Mouse (Mus musculus): ENCODE measurements at regions not wholly inside any gene's neighbourhood (a gene's known extent, or its start where the extent isn't known, plus 50 kb on each side); places are given as distances from the start of the nearest gene placed in this dataset.
A peak's percentile ranks its signal among the peaks of the same experiment; 100 is the strongest.

GRCm38 (mm10) chr1:184279263-184279662 is 245.2 kb upstream of the 1700056E22Rik start:
- peak in 1 of 2 experiments; percentile 2 for DNase-seq

- no peak for DNase-seq
These were observed 242.9 kb upstream of the 1700056E22Rik start for GRCm38 (mm10) chr1:184277001-184277400.

DNA sequence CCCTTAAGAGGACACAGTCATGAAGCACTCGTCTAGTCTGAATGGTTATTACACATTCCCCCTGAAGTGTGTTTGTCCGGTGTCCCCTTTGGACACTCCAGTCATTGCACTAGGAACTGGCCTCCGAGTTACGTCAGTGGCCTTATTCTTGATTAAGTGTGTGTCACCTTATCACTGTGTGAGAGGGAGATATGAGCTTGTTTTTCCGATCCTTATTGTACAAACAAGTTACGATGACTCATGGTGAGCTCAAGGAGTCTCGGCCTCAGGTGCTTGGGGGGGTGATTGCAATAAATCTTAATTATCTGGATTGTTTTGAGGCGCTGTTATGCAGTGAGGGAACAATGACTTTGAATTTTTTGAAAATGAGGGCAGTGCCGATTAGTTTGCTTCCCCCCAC is 241.8 kb upstream of the 1700056E22Rik start:
- peak in 1 of 2 experiments; percentile 11 for DNase-seq

DNA sequence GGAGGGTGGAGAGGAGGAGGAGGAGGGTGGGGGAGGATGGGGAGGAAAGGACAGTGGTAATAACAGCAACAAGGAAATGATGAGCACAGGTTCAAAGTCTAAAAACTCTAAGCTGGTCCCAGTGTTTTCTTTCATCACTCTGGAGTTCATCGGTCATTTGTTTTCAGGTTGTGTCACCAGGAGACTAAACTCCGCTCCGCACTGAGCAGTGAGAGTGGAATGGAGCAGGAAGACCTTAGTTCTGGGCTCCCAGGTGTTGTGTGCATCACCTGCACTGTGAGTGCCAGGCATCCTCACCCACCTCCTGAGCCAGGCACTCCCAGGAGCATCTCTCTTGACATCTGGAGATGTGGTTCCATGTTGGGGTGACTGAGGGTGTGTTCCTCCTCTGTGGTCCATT is 241.3 kb upstream of the 1700056E22Rik start:
- no peak for DNase-seq

- no peak for DNase-seq
These were observed 240.6 kb upstream of the 1700056E22Rik start for GRCm38 (mm10) chr1:184274704-184275103.

- no peak for DNase-seq
These were observed 239.6 kb upstream of the 1700056E22Rik start for GRCm38 (mm10) chr1:184273722-184274121.

- DNase-seq, result no peak
These were observed 237.2 kb upstream of the 1700056E22Rik start for GRCm38 (mm10) chr1:184271254-184271653.

- peak; percentile 23 to 37 for DNase-seq
These were observed 231.9 kb upstream of the 1700056E22Rik start for GRCm38 (mm10) chr1:184266051-184266450.

DNA sequence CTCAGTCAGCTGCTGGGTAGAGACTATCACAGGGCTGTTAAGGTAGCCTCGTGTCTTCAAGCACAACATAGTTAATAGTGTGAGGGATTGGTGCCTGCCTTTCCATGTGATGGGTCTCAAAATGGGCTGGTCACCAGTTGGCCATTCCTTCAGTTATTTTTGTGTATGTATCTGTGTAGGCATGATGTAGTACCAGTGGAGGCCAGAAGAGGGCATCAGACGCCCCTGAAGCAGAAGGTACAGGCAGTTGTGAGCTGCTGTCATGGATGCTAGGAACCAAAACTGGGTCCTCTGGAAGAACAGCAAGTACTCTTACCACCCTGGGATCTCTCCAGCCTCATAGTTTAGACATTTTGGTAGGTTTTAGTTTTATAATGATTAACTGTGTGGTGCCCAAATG is 228.9 kb upstream of the 1700056E22Rik start:
- DNase-seq, result peak in 1 of 2 experiments; percentile 12

- DNase-seq, result no peak
These were observed 227.3 kb upstream of the 1700056E22Rik start for GRCm38 (mm10) chr1:184261385-184261727.

DNA sequence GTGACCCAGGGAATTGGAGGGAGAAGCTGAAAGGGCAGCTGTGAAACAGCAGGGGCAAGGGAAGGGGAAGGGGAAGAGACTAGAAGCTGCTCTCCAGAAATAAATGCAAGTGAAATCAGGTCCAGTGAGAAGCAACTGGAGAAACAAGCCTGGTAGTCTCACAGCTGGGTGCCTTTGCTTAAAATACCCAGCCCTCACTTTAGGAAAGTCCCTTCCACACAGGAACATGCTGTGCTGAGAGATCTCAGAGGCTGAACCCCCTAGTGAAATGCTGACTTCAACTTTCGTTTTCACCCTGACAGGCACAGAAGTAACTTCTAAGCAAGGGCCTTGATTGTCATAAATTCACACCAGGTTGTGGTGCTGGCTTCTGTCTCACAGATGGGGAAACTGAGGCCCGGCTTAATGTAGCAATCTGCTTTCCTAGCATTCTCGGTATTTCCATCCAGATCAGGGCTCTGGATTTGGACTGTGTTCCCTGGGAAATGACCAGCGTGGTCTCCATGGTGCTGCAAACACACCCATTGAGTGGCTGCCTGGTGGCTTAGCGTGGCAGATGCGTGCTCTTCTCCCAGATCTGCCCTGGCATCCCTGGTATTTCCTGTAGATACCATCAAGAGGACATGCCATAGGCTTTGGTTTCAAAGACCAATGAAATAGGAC is 226.8 kb upstream of the 1700056E22Rik start:
- DNase-seq, result no peak

DNA sequence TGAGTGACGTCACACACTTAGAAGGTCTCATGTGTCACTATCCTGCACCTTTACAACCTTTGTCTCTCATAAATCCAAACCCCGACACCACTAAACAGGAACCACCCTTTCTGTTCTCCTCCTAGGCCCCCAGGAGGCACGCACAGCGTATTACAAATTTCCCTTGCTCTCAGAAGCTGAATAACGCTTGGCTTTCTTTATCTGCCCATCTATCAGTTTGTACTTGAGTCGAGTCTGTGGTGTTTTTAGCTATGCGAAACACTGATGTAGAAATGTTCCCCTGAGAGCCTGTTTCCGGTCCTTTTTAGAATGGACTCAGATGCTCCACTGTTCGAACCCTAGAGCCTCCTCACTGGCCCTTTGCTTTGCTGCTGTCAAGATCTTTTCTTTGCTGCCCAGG is 225.8 kb upstream of the 1700056E22Rik start:
- DNase-seq, result no peak

GRCm38 (mm10) chr1:184257356-184257755 is 223.3 kb upstream of the 1700056E22Rik start:
- no peak for DNase-seq

DNA sequence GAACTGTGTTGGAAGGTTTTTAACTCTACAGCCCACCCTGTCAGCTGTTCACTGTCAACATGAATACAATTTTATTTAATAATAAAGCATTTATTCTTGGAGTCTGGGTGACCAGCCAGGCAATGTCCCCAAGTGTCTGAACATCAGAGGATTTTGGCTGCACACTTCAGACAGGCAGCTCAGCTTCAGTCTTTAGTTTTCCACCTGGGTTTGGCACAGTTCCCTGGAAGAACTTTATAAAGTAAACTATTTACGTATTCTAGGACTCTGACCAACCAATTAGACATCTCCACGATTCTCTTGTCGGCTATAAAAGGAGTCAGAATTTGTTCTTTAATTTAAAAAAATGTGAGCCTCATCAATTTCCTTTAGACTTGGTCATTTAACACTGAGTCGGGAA is 220.8 kb upstream of the 1700056E22Rik start:
- DNase-seq, result no peak

- DNase-seq, result no peak
These were observed 210.8 kb upstream of the 1700056E22Rik start for GRCm38 (mm10) chr1:184244730-184245488.

- no peak for DNase-seq
These were observed 210.2 kb upstream of the 1700056E22Rik start for GRCm38 (mm10) chr1:184244296-184244695.

GRCm38 (mm10) chr1:184241846-184242245 is 207.7 kb upstream of the 1700056E22Rik start:
- no peak for DNase-seq

GRCm38 (mm10) chr1:184235131-184235983 is 201.3 kb upstream of the 1700056E22Rik start:
- peak; percentile 8 to 29 for DNase-seq

- no peak for DNase-seq
These were observed 200.4 kb upstream of the 1700056E22Rik start for GRCm38 (mm10) chr1:184234320-184234988.

GRCm38 (mm10) chr1:184233741-184234255 is 199.7 kb upstream of the 1700056E22Rik start:
- DNase-seq, result no peak

GRCm38 (mm10) chr1:184222326-184222725 is 188.2 kb upstream of the 1700056E22Rik start:
- DNase-seq, result no peak

- DNase-seq, result no peak
These were observed 187.7 kb upstream of the 1700056E22Rik start for GRCm38 (mm10) chr1:184221792-184222191.

DNA sequence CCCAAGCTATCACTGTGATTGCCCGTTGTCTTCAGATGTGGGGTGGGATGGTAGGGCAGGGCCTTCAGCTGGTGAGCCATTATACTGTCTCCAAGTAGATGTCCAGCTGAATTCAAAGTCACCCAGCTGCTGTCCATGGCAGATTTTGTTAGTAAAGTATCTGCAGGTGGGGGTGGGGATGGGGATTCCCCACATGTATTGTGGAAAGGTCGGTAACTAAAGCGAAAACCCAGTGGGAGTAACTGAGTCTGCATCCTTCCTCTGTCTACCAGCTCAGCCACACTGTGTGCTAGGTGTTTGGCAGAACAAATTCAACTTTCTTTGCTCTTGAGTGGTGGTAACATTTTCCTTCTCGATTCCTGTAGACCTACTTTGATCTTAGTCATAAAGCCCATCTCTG is 163.2 kb upstream of the 1700056E22Rik start:
- no peak for DNase-seq
